In genomic region chr15:86057413-86057812, GRCm38 (mm10) we compare ENCODE assay signal across 8 mouse cellular contexts. TPM values are rescaled to one million over a fixed set of nuclear protein-coding genes. Genes with fewer than 3 reads are reported as not detected.
A peak's percentile ranks its signal among the peaks of the same experiment; 100 is the strongest.
DNase-seq lines count a peak whose midpoint lies in the region; ATAC-seq and TF ChIP-seq lines count a peak whose summit lies in the region.

Gramd4 (plus strand) TSS chr15:86057695.

- peaks cover 8% of the 10 kb centered on the region; the same call in 1 of the 2 replicates for H3K36me3 ChIP-seq in forebrain, embryonic 10.5 days (replicated peaks)
- no peaks in the 10 kb centered on the region for H3K36me3 ChIP-seq in hindbrain, embryonic 12.5 days
- no peaks in the 10 kb centered on the region for H3K36me3 ChIP-seq in liver, embryonic 11.5 days (ENCODE audit: control insufficient read depth, insufficient read depth, low read length)

- peaks cover 15% of the 10 kb centered on the region for H3K27me3 ChIP-seq in forebrain, embryonic 10.5 days (ENCODE audit: poor library complexity, severe bottlenecking)
- H3K27me3 ChIP-seq in hindbrain, embryonic 12.5 days, result no peaks in the 10 kb centered on the region
- no peaks in the 10 kb centered on the region for H3K27me3 ChIP-seq in liver, embryonic 11.5 days (replicated peaks; ENCODE audit: control insufficient read depth, insufficient read depth, low read length)

- peak within 1 kb of the TSS; percentile 63 for H3K4me3 ChIP-seq in layer of hippocampus, adult 2 months
- H3K4me3 ChIP-seq in forebrain, embryonic 10.5 days, result peak within 1 kb of the TSS; percentile 91
- peak within 1 kb of the TSS; percentile 86 for H3K4me3 ChIP-seq in hindbrain, embryonic 12.5 days
- peak within 1 kb of the TSS; percentile 94 for H3K4me3 ChIP-seq in liver, embryonic 11.5 days (ENCODE audit: low read depth, low read length)
- H3K4me3 ChIP-seq in olfactory bulb, adult 2 months (ENCODE audit: insufficient read depth, low read depth, low read length), result peak within 1 kb of the TSS; percentile 86

- H3K9me3 ChIP-seq in forebrain, embryonic 10.5 days, result no peaks in the 10 kb centered on the region
- H3K9me3 ChIP-seq in hindbrain, embryonic 12.5 days (replicated peaks), result no peaks in the 10 kb centered on the region
- H3K9me3 ChIP-seq in liver, embryonic 11.5 days (ENCODE audit: control insufficient read depth, low read length), result no peaks in the 10 kb centered on the region

- H3K27ac ChIP-seq in layer of hippocampus, adult 2 months, result peak within 1 kb of the TSS; percentile 81
- H3K27ac ChIP-seq in forebrain, embryonic 10.5 days, result peak within 1 kb of the TSS; percentile 96
- peak within 1 kb of the TSS; percentile 89 for H3K27ac ChIP-seq in hindbrain, embryonic 12.5 days
- peak within 1 kb of the TSS; percentile 92 for H3K27ac ChIP-seq in liver, embryonic 11.5 days (ENCODE audit: low read depth, low read length)
- H3K27ac ChIP-seq in olfactory bulb, adult 2 months (ENCODE audit: insufficient read depth, low read depth, low read length), result peak within 1 kb of the TSS; percentile 69

- H3K9ac ChIP-seq in hindbrain, embryonic 12.5 days, result peak within 1 kb of the TSS; percentile 88
- H3K9ac ChIP-seq in liver, embryonic 11.5 days (ENCODE audit: low read depth, low read length), result peak within 1 kb of the TSS; percentile 97

- 14% methylated on average over 6 of the region's 6 CpGs for WGBS in forebrain, embryonic 10.5 days
- 44% methylated on average over 6 of the region's 6 CpGs for WGBS in hindbrain, embryonic 12.5 days
- WGBS in liver, embryonic 11.5 days, result 24% methylated on average over 6 of the region's 6 CpGs
- WGBS in olfactory bulb, adult 2 months, result 44% methylated on average over 6 of the region's 6 CpGs

- TF ChIP-seq CTCF in layer of hippocampus, adult 2 months (conservative IDR thresholded peaks at IDR 0.05), result no peak
- TF ChIP-seq CTCF in olfactory bulb, adult 2 months (IDR thresholded peaks at IDR 0.05; ENCODE audit: insufficient read depth, low read depth, low read length), result no peak

- ATAC-seq in hindbrain, embryonic 12.5 days (ENCODE audit: low FRiP score), result no peak
- no peak for ATAC-seq in liver, embryonic 11.5 days (replicated peaks; ENCODE audit: low FRiP score)

- peak within 1 kb of the TSS; percentile 66 for H3K4me2 ChIP-seq in hindbrain, embryonic 12.5 days (replicated peaks)
- peak within 1 kb of the TSS; percentile 98 for H3K4me2 ChIP-seq in liver, embryonic 11.5 days

- TF ChIP-seq POLR2A in olfactory bulb, adult 2 months (IDR thresholded peaks at IDR 0.05; ENCODE audit: insufficient read depth, low read depth, low read length), result no peak

- DNase-seq in layer of hippocampus, adult 2 months (ENCODE audit: low spot score in 2 of 2), result no peak
- no peak for DNase-seq in layer of hippocampus, adult 9-10 months (ENCODE audit: low spot score)
- peak; percentile 24 for DNase-seq in adrenal gland, postnatal 25 days
- DNase-seq in forebrain, embryonic 10.5 days (ENCODE audit: extremely low spot score, low spot score), result no peak
- no peak for DNase-seq in liver, embryonic 11.5 days (ENCODE audit: low spot score)
- DNase-seq in embryo, embryonic 10 days (ENCODE audit: low spot score), result no peak

- peaks cover 46% of the 10 kb centered on the region for H3K4me1 ChIP-seq in forebrain, embryonic 10.5 days
- H3K4me1 ChIP-seq in hindbrain, embryonic 12.5 days, result peaks cover 39% of the 10 kb centered on the region
- peaks cover 63% of the 10 kb centered on the region for H3K4me1 ChIP-seq in liver, embryonic 11.5 days (replicated peaks; ENCODE audit: control insufficient read depth, insufficient read depth, low read length)
- peaks cover 23% of the 10 kb centered on the region for H3K4me1 ChIP-seq in olfactory bulb, adult 2 months (ENCODE audit: control insufficient read depth, insufficient read depth, low read length)

RNA-seq across cellular contexts. Expression of gene Gramd4, which starts in this region (rescaled TPM):
- 10 to 100 TPM; 24.8 to 28.7 TPM for total RNA-seq in layer of hippocampus, adult 2 months (2021)
- total RNA-seq in adrenal gland, postnatal 25 days (2021), result 10.1 and 17.4 TPM in 2 replicates
- polyA plus RNA-seq in forebrain, embryonic 10.5 days (2016; fragmentation: Nextera tagmentation; extraction: Ambion mirVana), result 13.9 and 16.2 TPM in 2 replicates
- 32.5 and 35.2 TPM in 2 replicates for polyA plus RNA-seq in hindbrain, embryonic 12.5 days (2016; fragmentation: Nextera tagmentation; extraction: Ambion mirVana)
- polyA plus RNA-seq in liver, embryonic 11.5 days (2014; fragmentation: Nextera tagmentation; extraction: Ambion mirVana), result 12.6 and 13.9 TPM in 2 replicates
- not detected in 2 replicates for polyA plus RNA-seq in olfactory bulb, adult 2 months (2012; ENCODE audit: insufficient read depth, insufficient read length, low replicate concordance, missing spikeins)

Comparison
In these comparisons a context has a peak if more than half of its experiments do, and no peak if none do; other contexts are left out.
1. RNA of gene Gramd4 (polyA plus RNA-seq): 32.5 to 35.2 TPM in hindbrain, embryonic 12.5 days, 13.9 to 16.2 TPM in forebrain, embryonic 10.5 days and 12.6 to 13.9 TPM in liver, embryonic 11.5 days; not detected in olfactory bulb, adult 2 months; every median in the first group is over 10 times any median in the second.
2. Peak in every context shown above with its lines, with median percentiles within 50 percentile points of each other: H3K27ac ChIP-seq and H3K4me3 ChIP-seq.